Mouse (Mus musculus) urinary bladder, adult 18-20 months (tissue): ENCODE measurements around the gene Fam184a.
"Not testable (repeated sequence)": the region's sequence is repeated elsewhere in the genome, so short reads cannot be mapped to it uniquely, and the experiment has no call there.

Experiments
- DNase-seq, 2 experiments: peaks; one replicate each; pipeline ENCODE4 v3.0.0; 2022; ENCODE audit warnings: low spot score in 2 of 2, mixed read lengths in 2 of 2

Fam184a gene

GRCm38 (mm10) chr10:53688952-53689584 is 61.9 kb downstream of the Fam184a start:
- DNase-seq = no peak

GRCm38 (mm10) chr10:53688533-53688932 is 62.4 kb downstream of the Fam184a start:
- DNase-seq = no peak

GRCm38 (mm10) chr10:53687888-53688287 is 63.0 kb downstream of the Fam184a start:
- no peak for DNase-seq

DNA sequence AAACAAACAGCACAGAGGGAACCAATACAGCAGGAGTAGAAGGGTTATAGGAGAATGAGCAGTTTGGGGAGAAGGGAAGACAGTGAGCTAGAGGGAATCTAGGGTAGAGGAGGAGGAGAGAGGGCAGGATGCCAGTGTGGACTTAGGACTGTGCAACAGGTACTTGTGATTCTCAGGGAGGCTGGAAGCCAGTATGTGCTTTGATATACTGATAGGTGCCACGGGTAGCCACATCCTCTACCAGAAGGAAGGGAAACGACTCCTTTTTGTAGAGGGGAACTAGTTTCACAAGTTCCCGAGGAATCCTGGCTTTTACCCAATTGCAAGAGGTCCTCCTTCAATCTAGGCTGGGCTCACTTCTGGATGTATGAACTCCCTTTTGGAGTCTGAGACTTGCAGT is 65.1 kb downstream of the Fam184a start:
- no peak for DNase-seq

DNA sequence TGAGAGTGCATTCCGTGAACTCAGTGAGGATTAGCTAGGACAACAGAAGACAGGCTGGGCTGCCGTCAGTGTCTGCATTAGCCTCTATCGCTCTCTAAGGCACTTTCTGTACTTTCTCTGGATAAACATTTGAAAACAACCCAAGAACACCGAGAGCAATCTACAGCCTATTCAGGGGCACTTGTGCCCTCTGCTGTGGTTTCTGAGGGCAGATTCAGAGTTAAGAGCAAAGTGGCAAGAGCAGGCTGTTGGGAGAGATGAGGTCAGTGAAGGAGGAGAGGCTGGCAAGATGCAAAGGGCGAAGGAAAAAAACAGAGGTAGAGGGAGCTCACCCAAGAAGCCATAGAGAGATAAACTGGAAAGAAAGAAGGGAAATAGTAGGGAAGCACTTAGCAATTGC is 67.7 kb downstream of the Fam184a start:
- DNase-seq = no peak

DNA sequence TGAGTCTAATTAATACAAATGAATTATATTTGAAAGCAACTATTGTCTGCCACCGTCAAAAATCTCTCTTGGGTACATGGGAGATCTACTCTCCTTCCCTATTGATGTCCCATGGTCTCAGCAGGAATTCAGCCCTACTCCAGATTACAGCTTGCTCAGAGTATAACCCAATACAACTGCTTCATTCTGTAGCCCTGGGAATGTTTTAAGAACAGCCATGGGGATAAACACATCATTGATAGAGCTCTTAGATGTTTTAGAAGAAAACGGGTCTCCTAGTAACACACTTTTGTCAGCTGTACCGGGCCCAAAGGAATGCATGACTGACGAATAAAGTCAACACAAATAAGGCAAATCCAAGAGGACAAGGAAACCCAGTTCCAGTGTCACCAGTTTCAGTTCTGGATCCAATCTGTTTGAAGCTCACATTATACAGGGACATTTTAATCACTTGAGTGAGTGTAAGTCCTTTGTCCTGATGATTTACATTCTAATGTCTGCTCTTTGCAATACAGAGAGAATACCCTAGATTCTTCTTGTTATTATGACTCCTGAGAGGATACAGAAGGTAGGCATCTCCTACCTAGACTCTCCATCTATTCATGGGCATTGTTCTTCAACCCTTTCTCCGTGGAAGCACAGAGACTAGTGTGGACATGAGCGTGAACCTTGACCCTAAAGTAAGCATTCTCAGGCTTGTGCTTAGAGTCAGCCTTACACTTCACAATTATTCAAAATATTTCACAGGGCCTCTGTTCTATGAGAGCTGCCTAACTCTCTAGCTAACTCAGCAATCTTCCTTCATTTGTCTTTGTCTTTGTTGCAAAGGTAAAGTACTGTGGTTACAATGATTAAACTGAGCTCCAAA is 71.0 kb downstream of the Fam184a start:
- no peak for DNase-seq

GRCm38 (mm10) chr10:53661788-53662187 is 89.1 kb downstream of the Fam184a start:
- no peak for DNase-seq

DNA sequence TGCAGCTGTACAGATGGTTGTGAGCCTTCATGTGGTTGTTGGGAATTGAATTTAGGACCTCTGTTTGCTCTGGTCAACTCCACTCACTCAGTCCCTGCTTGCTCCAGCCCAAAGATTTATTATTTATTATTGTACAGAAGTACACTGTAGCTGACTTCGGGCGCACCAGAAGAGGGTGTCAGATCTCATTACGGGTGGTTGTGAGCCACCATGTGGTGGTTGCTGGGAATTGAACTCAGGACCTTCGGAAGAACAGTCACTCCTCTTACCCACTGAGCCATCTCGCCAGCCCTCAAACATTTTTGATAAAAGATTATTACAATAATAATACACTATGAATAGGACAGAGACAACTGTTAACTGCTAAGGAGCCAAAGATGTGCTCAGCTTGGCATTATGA is 96.7 kb downstream of the Fam184a start:
- DNase-seq = not testable (repeated sequence)

DNA sequence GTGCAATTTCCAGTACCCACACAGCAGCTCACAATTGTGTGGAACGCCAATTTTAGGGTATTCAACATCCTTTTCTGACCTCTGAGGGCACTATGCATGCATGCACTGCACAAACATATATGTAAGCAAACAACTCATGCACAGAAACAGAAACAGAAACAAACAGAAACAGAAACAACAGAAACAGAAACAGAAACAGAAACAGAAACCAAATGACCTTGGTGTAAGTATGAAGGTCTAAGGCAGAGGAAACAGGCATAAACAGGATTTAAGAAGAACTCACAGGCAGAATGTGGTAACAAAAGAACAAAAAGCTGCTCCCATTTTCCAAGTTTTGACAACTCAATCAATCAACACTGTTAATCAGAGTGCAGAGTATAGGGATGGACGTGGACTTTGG is 100.2 kb downstream of the Fam184a start:
- DNase-seq = no peak

DNA sequence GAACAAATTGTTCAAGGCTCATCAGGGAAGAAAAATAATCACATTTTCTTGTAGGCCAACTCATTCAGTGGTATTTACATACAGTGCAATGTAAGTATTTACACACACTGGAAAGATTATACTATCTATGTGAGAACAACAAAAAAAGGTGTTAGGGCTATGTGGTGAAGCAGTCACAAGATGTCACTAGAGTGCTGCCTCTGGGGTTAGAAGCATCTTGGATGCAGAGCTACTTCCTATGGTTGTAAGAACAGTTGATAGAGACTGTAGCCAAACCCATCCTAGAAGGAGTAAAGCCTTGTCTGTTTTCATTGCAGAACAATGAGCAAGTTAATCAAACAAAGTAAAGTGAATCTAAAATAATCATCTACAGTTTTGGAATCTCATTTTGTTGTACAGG is 109.4 kb downstream of the Fam184a start:
- DNase-seq = no peak

- DNase-seq = no peak
These were observed 115.5 kb downstream of the Fam184a start for GRCm38 (mm10) chr10:53635246-53635971.

- no peak for DNase-seq
These were observed 116.8 kb downstream of the Fam184a start for GRCm38 (mm10) chr10:53634160-53634559.

DNA sequence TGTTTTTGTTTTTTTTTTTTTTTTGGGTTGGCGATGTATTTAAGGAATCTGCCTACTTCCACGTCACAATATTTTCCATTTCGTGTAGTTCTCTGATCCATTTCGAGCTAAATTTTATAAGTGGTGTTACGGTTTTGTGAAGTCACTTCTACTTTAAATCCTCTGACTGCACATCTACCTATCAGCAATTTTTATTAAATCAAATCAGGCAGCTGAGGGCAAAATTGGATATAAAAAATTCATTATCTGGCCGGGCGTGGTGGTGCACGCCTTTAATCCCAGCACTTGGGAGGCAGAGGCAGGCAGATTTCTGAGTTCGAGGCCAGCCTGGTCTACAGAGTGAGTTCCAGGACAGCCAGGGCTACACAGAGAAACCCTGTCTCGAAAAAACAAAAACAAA is 120.6 kb downstream of the Fam184a start, which contains the start of gene Mcm9:
Mcm9 (minus strand) TSS at position 101 of the 400 bp plus-strand sequence.
- DNase-seq = not testable (repeated sequence)

DNA sequence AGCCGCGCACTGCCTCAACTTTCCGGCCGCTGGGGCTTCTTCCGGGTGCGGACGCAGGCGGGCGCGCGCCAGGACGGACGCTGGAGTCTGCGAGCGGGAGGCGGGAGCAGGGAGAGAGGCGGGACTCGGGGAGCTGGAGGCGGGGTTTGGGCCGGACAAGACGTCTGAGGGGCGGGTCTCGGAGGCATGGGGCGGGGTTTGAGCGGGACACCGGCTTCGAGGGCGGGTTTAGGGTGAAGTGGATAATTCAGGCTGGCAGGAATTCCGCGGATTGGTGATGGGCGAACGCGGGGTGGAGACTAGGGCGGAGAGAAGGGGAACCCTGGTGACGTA is 121.0 kb downstream of the Fam184a start:
- DNase-seq = peak; percentile 92 to 96

DNA sequence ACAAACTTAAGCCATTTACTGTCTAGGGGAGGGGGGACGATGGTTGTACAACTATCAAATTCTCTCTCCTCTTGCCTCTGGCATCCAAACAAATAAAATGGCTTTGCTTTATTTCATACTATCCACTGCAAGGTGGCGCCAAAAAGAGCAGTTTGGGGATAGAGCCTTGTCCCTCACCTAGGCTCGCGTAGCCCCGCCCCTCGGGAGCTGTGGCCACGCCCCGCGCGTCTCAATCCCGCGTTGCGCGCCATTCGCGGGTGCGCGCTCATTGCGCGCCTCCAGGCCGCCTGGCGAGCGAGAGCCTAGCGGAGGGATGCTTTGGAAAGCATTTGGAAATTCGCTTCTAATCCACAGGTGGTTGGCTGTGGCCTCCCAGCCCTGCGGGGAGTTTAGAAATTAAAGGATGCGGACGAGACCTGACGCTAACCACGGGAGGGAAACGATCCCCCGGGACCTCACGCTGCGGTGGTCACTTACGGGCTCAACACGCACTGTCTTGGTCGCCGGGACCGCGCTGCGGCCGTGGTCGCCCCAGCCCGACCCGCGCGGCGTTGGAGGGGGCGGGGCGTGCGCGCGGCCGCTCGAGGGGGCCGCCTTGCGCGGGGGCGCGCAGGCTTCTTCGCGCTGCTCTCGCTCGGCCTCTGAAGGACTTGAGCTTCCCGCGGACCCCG is 121.5 kb downstream of the Fam184a start:
- DNase-seq = peak; percentile 83 to 95

GRCm38 (mm10) chr10:53615850-53616616 is 134.9 kb downstream of the Fam184a start:
- no peak for DNase-seq

- DNase-seq = no peak
These were observed 137.0 kb downstream of the Fam184a start for GRCm38 (mm10) chr10:53613955-53614354.

DNA sequence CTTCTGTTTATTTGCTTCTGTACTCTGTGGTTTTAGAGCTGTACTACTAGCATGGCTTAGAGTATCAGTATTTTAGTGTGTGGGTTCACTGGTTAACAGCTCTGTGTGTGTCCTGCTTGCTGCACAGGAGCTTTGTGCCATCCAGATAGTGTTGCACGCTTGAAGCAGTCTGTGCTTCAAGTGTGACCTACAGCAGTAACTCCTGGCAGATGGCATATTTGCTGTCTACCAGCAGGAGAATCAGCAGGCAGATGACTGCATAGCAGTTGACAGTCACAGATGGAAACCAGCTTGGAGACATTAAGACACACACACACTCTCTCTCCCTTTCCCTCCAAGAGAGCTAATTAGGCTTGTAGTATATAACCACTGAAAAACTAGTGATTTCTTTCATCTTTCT is 138.8 kb downstream of the Fam184a start:
- DNase-seq = no peak

DNA sequence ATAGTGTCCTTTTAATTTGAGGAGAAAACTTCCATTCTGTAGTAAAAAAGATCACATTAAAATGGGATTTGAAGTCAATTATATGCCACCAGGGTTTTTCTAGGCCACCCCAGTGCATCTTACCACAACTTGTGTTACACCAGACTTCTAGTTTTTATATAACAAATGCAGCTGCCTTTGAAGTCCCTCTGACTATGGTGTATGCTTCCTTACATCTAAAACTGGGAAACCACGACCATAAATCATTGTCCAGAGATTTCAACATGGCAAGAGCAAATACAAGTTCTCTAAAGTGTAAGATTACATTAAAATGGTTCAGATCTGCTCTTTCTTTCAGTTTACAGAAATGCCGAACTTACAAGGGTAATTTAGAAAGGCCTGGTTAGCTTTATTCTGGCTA is 142.6 kb downstream of the Fam184a start:
- DNase-seq = no peak

GRCm38 (mm10) chr10:53605328-53605727 is 145.6 kb downstream of the Fam184a start:
- DNase-seq = no peak

GRCm38 (mm10) chr10:53598821-53599220 is 152.1 kb downstream of the Fam184a start:
- DNase-seq = no peak
